Mouse (Mus musculus): Measurements from ENCODE around the gene Sema4f. TPM values are rescaled to one million over a fixed set of nuclear protein-coding genes. Genes with fewer than 3 reads are reported as not detected.

Sema4f gene
- 3.8 and 4.2 TPM in 2 replicates for polyA plus RNA-seq (2016; fragmentation: Nextera tagmentation; extraction: Ambion mirVana)

GRCm38 (mm10) chr6:82939167-82939912 is at the start of gene Sema4f:
Gene Sema4f (minus strand): TSS chr6:82939769.
- Histone ChIP-seq H3K4me2 (peak within 1 kb of the TSS; percentile 86), H3K27ac (no peak within 1 kb of the TSS), H3K9ac (replicated peaks) (peak within 1 kb of the TSS; percentile 72), H3K27me3 (peaks cover 34% of the 10 kb centered on the region), H3K36me3 (no peaks in the 10 kb centered on the region), H3K9me3 (no peaks in the 10 kb centered on the region), H3K4me3 (replicated peaks) (peak within 1 kb of the TSS; percentile 57), H3K4me1 (replicated peaks) (peaks cover 5% of the 10 kb centered on the region; the same call in 1 of the 2 replicates)
- ATAC-seq (ENCODE audit: insufficient number of reproducible peaks, insufficient read depth, low FRiP score, low TSS enrichment, low read depth): peak; percentile 94
- WGBS: 2% methylated on average over 42 of the region's 44 CpGs

GRCm38 (mm10) chr6:82987411-82987971 is 47.9 kb upstream of the Sema4f start:
- Histone ChIP-seq H3K4me3 (replicated peaks) (no peak overlapping the region), H3K4me2 (peak overlapping the region; percentile 33), H3K27me3 (no peaks in the 10 kb centered on the region), H3K27ac (peak overlapping the region; percentile 70), H3K36me3 (no peaks in the 10 kb centered on the region), H3K9ac (replicated peaks) (no peak overlapping the region), H3K4me1 (replicated peaks) (peaks cover 13% of the 10 kb centered on the region; the same call in 1 of the 2 replicates), H3K9me3 (no peaks in the 10 kb centered on the region)
- peak; percentile 92 for ATAC-seq (ENCODE audit: insufficient number of reproducible peaks, insufficient read depth, low FRiP score, low TSS enrichment, low read depth)
- WGBS: 11% methylated on average over 9 of the region's 9 CpGs

GRCm38 (mm10) chr6:82971031-82971430 is 31.5 kb upstream of the Sema4f start:
- Histone ChIP-seq H3K27me3 (peaks cover 10% of the 10 kb centered on the region), H3K27ac (no peak overlapping the region), H3K9me3 (no peaks in the 10 kb centered on the region), H3K36me3 (no peaks in the 10 kb centered on the region), H3K4me3 (replicated peaks) (no peak overlapping the region), H3K4me2 (no peak overlapping the region), H3K4me1 (replicated peaks) (no peaks in the 10 kb centered on the region), H3K9ac (replicated peaks) (no peak overlapping the region)
- WGBS: 13% methylated on average over 5 of the region's 5 CpGs
- no peak; the same call in 1 of the 2 replicates for ATAC-seq (ENCODE audit: insufficient number of reproducible peaks, insufficient read depth, low FRiP score, low TSS enrichment, low read depth)

- peaks cover 10% of the 10 kb centered on the region for H3K27me3 ChIP-seq
- H3K27ac ChIP-seq: no peak overlapping the region
- no peak overlapping the region for H3K4me3 ChIP-seq (replicated peaks)
- no peak overlapping the region for H3K9ac ChIP-seq (replicated peaks)
- H3K36me3 ChIP-seq: no peaks in the 10 kb centered on the region
- ATAC-seq (ENCODE audit: insufficient number of reproducible peaks, insufficient read depth, low FRiP score, low TSS enrichment, low read depth): no peak
- WGBS: 75% methylated on average over 6 of the region's 6 CpGs
- no peaks in the 10 kb centered on the region for H3K4me1 ChIP-seq (replicated peaks)
- no peaks in the 10 kb centered on the region for H3K9me3 ChIP-seq
- no peak overlapping the region for H3K4me2 ChIP-seq
Observed at GRCm38 (mm10) chr6:82969249-82970084, 29.9 kb upstream of the Sema4f start.

- H3K9ac ChIP-seq (replicated peaks): no peak overlapping the region
- H3K4me1 ChIP-seq (replicated peaks): no peaks in the 10 kb centered on the region; the same call in 1 of the 2 replicates
- WGBS: 66% methylated on average over 1 of the region's 1 CpGs
- H3K9me3 ChIP-seq: no peaks in the 10 kb centered on the region
- H3K27ac ChIP-seq: no peak overlapping the region
- no peaks in the 10 kb centered on the region for H3K36me3 ChIP-seq
- H3K4me2 ChIP-seq: no peak overlapping the region
- no peak overlapping the region for H3K4me3 ChIP-seq (replicated peaks)
- no peak for ATAC-seq (ENCODE audit: insufficient number of reproducible peaks, insufficient read depth, low FRiP score, low TSS enrichment, low read depth)
- no peaks in the 10 kb centered on the region for H3K27me3 ChIP-seq
Observed at GRCm38 (mm10) chr6:82961664-82962063, 22.1 kb upstream of the Sema4f start.

DNA sequence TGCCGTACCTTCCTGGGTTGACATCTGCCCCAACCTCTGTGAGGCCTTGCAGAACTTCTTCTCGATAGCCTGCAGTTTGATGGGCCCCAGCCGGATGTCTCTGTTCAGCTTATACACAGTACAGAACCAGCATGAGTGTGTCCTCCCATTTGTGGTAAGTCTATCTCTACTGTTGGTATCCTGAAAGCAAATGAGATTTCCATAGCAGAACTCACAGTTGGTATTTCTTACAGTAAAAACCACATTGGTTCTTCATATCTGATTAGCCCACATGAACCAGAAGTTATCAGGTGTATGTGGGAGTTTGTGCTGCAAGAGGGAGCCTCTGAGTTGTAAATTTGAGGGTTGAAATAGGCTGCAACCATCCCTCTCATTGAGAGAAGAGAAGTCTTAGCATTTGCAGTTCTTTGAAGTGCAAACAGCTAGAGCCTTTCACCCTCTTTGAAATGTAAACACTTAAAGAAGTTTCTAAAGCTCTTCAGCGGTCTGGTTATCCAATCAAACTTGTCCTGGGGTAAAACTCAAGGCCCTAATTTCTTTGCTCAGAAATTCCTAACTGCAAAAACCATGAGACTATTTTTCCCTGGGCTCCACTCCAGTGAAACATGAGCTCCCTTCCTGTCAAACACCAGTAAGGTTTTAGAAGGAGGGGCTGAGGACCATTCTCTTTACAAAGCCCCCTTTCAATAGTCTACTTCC is 17.1 kb upstream of the Sema4f start:
- Histone ChIP-seq H3K27me3 (no peaks in the 10 kb centered on the region), H3K4me2 (no peak overlapping the region), H3K9me3 (no peaks in the 10 kb centered on the region), H3K4me3 (replicated peaks) (no peak overlapping the region), H3K27ac (peak overlapping the region; percentile 64), H3K9ac (replicated peaks) (no peak overlapping the region), H3K36me3 (no peaks in the 10 kb centered on the region), H3K4me1 (replicated peaks) (peaks cover 3% of the 10 kb centered on the region)
- whole genome bisulfite sequencing: 52% methylated on average over 4 of the region's 4 CpGs
- no peak for ATAC-seq (ENCODE audit: insufficient number of reproducible peaks, insufficient read depth, low FRiP score, low TSS enrichment, low read depth)

GRCm38 (mm10) chr6:82946651-82947050 is 7.1 kb upstream of the Sema4f start, which contains the start of gene M1ap:
Gene M1ap (plus strand): TSS chr6:82946902.
- H3K4me1 ChIP-seq (replicated peaks): no peaks in the 10 kb centered on the region
- no peak within 1 kb of the TSS for H3K4me3 ChIP-seq (replicated peaks)
- no peak within 1 kb of the TSS for H3K27ac ChIP-seq
- no peak for ATAC-seq (ENCODE audit: insufficient number of reproducible peaks, insufficient read depth, low FRiP score, low TSS enrichment, low read depth)
- 71% methylated on average over 14 of the region's 14 CpGs for WGBS
- no peaks in the 10 kb centered on the region for H3K9me3 ChIP-seq
- no peak within 1 kb of the TSS for H3K9ac ChIP-seq (replicated peaks)
- no peak within 1 kb of the TSS for H3K4me2 ChIP-seq
- no peaks in the 10 kb centered on the region; the same call in 1 of the 2 replicates for H3K27me3 ChIP-seq
- no peaks in the 10 kb centered on the region for H3K36me3 ChIP-seq

- no peaks in the 10 kb centered on the region for H3K4me1 ChIP-seq (replicated peaks)
- H3K27ac ChIP-seq: no peak overlapping the region
- H3K4me2 ChIP-seq: no peak overlapping the region
- H3K4me3 ChIP-seq (replicated peaks): no peak overlapping the region
- H3K36me3 ChIP-seq: no peaks in the 10 kb centered on the region
- no peak for ATAC-seq (ENCODE audit: insufficient number of reproducible peaks, insufficient read depth, low FRiP score, low TSS enrichment, low read depth)
- WGBS: 53% methylated on average over 6 of the region's 6 CpGs
- no peaks in the 10 kb centered on the region for H3K9me3 ChIP-seq
- no peak overlapping the region for H3K9ac ChIP-seq (replicated peaks)
- H3K27me3 ChIP-seq: no peaks in the 10 kb centered on the region; the same call in 1 of the 2 replicates
Observed at GRCm38 (mm10) chr6:82945750-82946149, 6.2 kb upstream of the Sema4f start.

GRCm38 (mm10) chr6:82940765-82941164 is 1.2 kb upstream of the Sema4f start:
- Histone ChIP-seq H3K9ac (replicated peaks) (no peak overlapping the region), H3K27ac (no peak overlapping the region), H3K4me2 (no peak overlapping the region), H3K36me3 (no peaks in the 10 kb centered on the region), H3K27me3 (peaks cover 29% of the 10 kb centered on the region), H3K9me3 (no peaks in the 10 kb centered on the region), H3K4me1 (replicated peaks) (peaks cover 5% of the 10 kb centered on the region; the same call in 1 of the 2 replicates), H3K4me3 (replicated peaks) (no peak overlapping the region)
- ATAC-seq (ENCODE audit: insufficient number of reproducible peaks, insufficient read depth, low FRiP score, low TSS enrichment, low read depth): no peak
- WGBS: 74% methylated on average over 3 of the region's 3 CpGs

DNA sequence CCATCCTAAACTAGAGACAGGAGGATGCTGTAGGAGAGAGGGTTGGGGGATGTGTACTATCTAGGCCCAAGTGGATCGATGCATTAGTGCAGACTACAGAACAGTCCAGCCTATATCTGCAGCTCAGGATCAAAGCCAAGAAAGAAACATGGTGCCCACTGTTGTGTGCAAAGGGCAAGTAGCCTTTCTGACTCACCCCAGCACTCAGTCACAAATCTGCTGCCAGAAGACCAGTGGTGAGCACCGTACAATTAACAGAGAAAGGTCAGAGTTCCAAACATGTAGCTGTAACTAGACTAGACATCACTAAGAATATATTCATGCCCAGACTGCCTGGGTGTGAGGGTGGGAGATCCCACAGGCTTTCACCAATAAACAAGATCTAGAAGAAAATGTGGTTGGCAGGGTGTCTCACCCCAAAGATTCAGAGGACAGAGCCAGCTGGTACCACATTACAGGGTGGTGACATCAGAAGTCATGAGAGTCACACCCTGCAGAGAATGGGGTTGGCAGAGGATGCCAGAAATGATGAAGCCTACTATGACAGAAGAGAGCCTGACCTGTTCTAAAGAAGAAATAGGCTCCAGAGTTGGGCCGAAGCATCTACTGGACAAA is 4.8 kb downstream of the Sema4f start:
- peaks cover 35% of the 10 kb centered on the region for H3K27me3 ChIP-seq
- H3K9ac ChIP-seq (replicated peaks): no peak overlapping the region
- H3K9me3 ChIP-seq: no peaks in the 10 kb centered on the region
- no peaks in the 10 kb centered on the region for H3K36me3 ChIP-seq
- H3K4me3 ChIP-seq (replicated peaks): no peak overlapping the region
- 91% methylated on average over 3 of the region's 3 CpGs for WGBS
- no peak overlapping the region for H3K4me2 ChIP-seq
- H3K27ac ChIP-seq: no peak overlapping the region
- ATAC-seq (ENCODE audit: insufficient number of reproducible peaks, insufficient read depth, low FRiP score, low TSS enrichment, low read depth): no peak
- H3K4me1 ChIP-seq (replicated peaks): peaks cover 5% of the 10 kb centered on the region; the same call in 1 of the 2 replicates

All from limb, embryonic 12.5 days (tissue).